Mouse (Mus musculus) neutrophil, adult 65 days (primary cell): ENCODE data around the gene Usf3. TPM values are rescaled to one million over a fixed set of nuclear protein-coding genes. Genes with fewer than 3 reads are reported as not detected.

Experiments
- total RNA-seq: library from RNA; stranded (reverse); gene quantifications from 2 replicates; pipeline ENCODE4 v1.2.4, GENCODE M21; 2023

Usf3 gene
- total RNA-seq, result 19.2 and 23.1 TPM in 2 replicates

GRCm38 (mm10) chr16:44173155-44173941 lies at the start of gene Usf3:
Gene Usf3 (plus strand): TSS chr16:44173246.

GRCm38 (mm10) chr16:44139536-44140185 lies 33.4 kb upstream of the Usf3 start, which contains the start of the genes Atp6v1a and Naa50:
Gene Atp6v1a (minus strand): TSS chr16:44139705.
Gene Naa50 (plus strand): TSS chr16:44139830.

Other genes with a start within 250 kb of the Usf3 start
- gene Qtrt2, start 246.4 kb upstream of the Usf3 start, total RNA-seq, result 7.1 and 7.8 TPM in 2 replicates
- gene Zdhhc23, start 193.5 kb upstream of the Usf3 start, total RNA-seq, result 0.38 and 0.98 TPM in 2 replicates
- 1.5 and 2.4 TPM in 2 replicates for gene Gramd1c, start 109.9 kb upstream of the Usf3 start, total RNA-seq
- gene Atp6v1a, start 33.5 kb upstream of the Usf3 start, total RNA-seq, result 84.2 and 98.1 TPM in 2 replicates
- gene Naa50, start 33.4 kb upstream of the Usf3 start, total RNA-seq, result 25.7 and 28.8 TPM in 2 replicates
- not detected in 2 replicates for gene Sidt1, start 159.9 kb downstream of the Usf3 start, total RNA-seq
- gene Spice1, start 173.9 kb downstream of the Usf3 start, total RNA-seq, result 6.1 and 8.1 TPM in 2 replicates
- gene Cfap44, start 221.6 kb downstream of the Usf3 start, total RNA-seq, result not detected in 2 replicates